Mouse (Mus musculus) heart, postnatal 36 days (tissue): ENCODE results near the gene Fcnb. TPM values are rescaled to one million over a fixed set of nuclear protein-coding genes. Genes with fewer than 3 reads are reported as not detected.
A peak's percentile ranks its signal among the peaks of the same experiment; 100 is the strongest.

Source experiments
- DNase-seq, 2 experiments: peaks; one replicate each; pipeline ENCODE4 v3.0.0; 2021 to 2022
- intact Hi-C: fragments of 180-260 bp; cut with DNase I; formaldehyde crosslinking; loops from one replicate; pipeline ENCODE4 v1.15.1; 2025
- total RNA-seq, 2 experiments: library from RNA; stranded (reverse); gene quantifications; 2 replicates each; pipeline ENCODE4 v1.2.3; 2021

Fcnb gene
- total RNA-seq, 2 experiments from 2014 or later: not detected

GRCm38 (mm10) chr2:28089095-28089494 lies 4.4 kb upstream of the Fcnb start:
- no peak for DNase-seq
- intact Hi-C loops: loop anchor here (10.0 kb wide), 1 partner anchor 326 kb away; no protein-coding TSS in a partner anchor

- intact Hi-C loops: loop anchor here (10.0 kb wide), 1 partner anchor 329 kb away; no protein-coding TSS in a partner anchor
- DNase-seq: no peak
Measured at GRCm38 (mm10) chr2:28086112-28086511, 1.4 kb upstream of the Fcnb start.

- intact Hi-C loops: no loop called here
- no peak for DNase-seq
Measured at GRCm38 (mm10) chr2:28075616-28076187, 9.0 kb downstream of the Fcnb start.

- intact Hi-C loops: no loop called here
- no peak for DNase-seq
Measured at GRCm38 (mm10) chr2:28068537-28068878, 16.2 kb downstream of the Fcnb start.

- no peak for DNase-seq
- intact Hi-C loops: no loop called here
Measured at GRCm38 (mm10) chr2:28067821-28068536, 16.7 kb downstream of the Fcnb start.

- intact Hi-C loops: no loop called here
- no peak for DNase-seq
Measured at GRCm38 (mm10) chr2:28067175-28067574, 17.5 kb downstream of the Fcnb start.

- DNase-seq: no peak
Measured at GRCm38 (mm10) chr2:28066686-28067085, 18.0 kb downstream of the Fcnb start.

GRCm38 (mm10) chr2:28065081-28065651 lies 19.5 kb downstream of the Fcnb start:
- intact Hi-C loops: no loop called here
- DNase-seq: no peak

More at GRCm38 (mm10) chr2:28066686-28067085, 18.0 kb downstream of the Fcnb start:
- intact Hi-C loops: no loop called here

GRCm38 (mm10) chr2:28064339-28065080 lies 20.2 kb downstream of the Fcnb start:
- DNase-seq: no peak
- intact Hi-C loops: no loop called here

- intact Hi-C loops: no loop called here
Measured at GRCm38 (mm10) chr2:28063711-28064338, 20.9 kb downstream of the Fcnb start.

GRCm38 (mm10) chr2:28059922-28060321 lies 24.8 kb downstream of the Fcnb start:
- DNase-seq: no peak
- intact Hi-C loops: no loop called here

More at GRCm38 (mm10) chr2:28063711-28064338, 20.9 kb downstream of the Fcnb start:
- DNase-seq: no peak

- DNase-seq: no peak
- intact Hi-C loops: no loop called here
Measured at GRCm38 (mm10) chr2:28047092-28047491, 37.6 kb downstream of the Fcnb start.

- no peak for DNase-seq
- intact Hi-C loops: no loop called here
Measured at GRCm38 (mm10) chr2:28046311-28046710, 38.4 kb downstream of the Fcnb start.

GRCm38 (mm10) chr2:28044920-28045598 lies 39.6 kb downstream of the Fcnb start:
- intact Hi-C loops: no loop called here
- DNase-seq: no peak

- no peak for DNase-seq
- intact Hi-C loops: no loop called here
Measured at GRCm38 (mm10) chr2:28040466-28040865, 44.2 kb downstream of the Fcnb start.

- DNase-seq: no peak
- intact Hi-C loops: no loop called here
Measured at GRCm38 (mm10) chr2:28039647-28040325, 44.9 kb downstream of the Fcnb start.

GRCm38 (mm10) chr2:28038391-28039096 lies 46.1 kb downstream of the Fcnb start:
- peak; percentile 23 to 26 for DNase-seq
- intact Hi-C loops: no loop called here

GRCm38 (mm10) chr2:28037505-28038390 lies 46.9 kb downstream of the Fcnb start:
- DNase-seq: no peak
- intact Hi-C loops: no loop called here
